Mouse (Mus musculus) midbrain, embryonic 15.5 days (tissue): Measurements from ENCODE around the gene Tob1. TPM values are rescaled to one million over a fixed set of nuclear protein-coding genes. Genes with fewer than 3 reads are reported as not detected.

Experiments
- ATAC-seq: fragments of 200-750 bp; cut with Nextera tagmentation; replicated peaks from 2 replicates; pipeline ENCODE4 v1.8.0; 2017; ENCODE audit warnings: moderate TSS enrichment
- H3K27ac ChIP-seq: fragments of 300-500 bp; sonication (generic); 2 replicates; pipeline ENCODE4 v1.5.1; 2015; ENCODE audit warnings: mild to moderate bottlenecking, inconsistent platforms
- H3K27me3 ChIP-seq: fragments of 300-500 bp; sonication (generic); replicated peaks from 2 replicates; pipeline ENCODE4 v1.6.1; 2015; ENCODE audit warnings: inconsistent platforms
- H3K36me3 ChIP-seq: fragments of 300-500 bp; sonication (generic); replicated peaks from 2 replicates; pipeline ENCODE4 v1.6.1; 2015; ENCODE audit warnings: inconsistent platforms
- H3K4me1 ChIP-seq: fragments of 300-500 bp; sonication (generic); 2 replicates; pipeline ENCODE4 v1.6.1; 2015; ENCODE audit warnings: inconsistent platforms
- H3K4me2 ChIP-seq: fragments of 300-500 bp; sonication (generic); 2 replicates; pipeline ENCODE4 v1.6.1; 2015; ENCODE audit warnings: inconsistent platforms, mild to moderate bottlenecking, moderate library complexity
- H3K4me3 ChIP-seq: fragments of 300-500 bp; sonication (generic); 2 replicates; pipeline ENCODE4 v1.5.1; 2015; ENCODE audit warnings: mild to moderate bottlenecking, inconsistent platforms
- H3K9ac ChIP-seq: fragments of 300-500 bp; sonication (generic); 2 replicates; pipeline ENCODE4 v1.6.1; 2015; ENCODE audit warnings: mild to moderate bottlenecking, inconsistent platforms
- H3K9me3 ChIP-seq: fragments of 300-500 bp; sonication (generic); 2 replicates; pipeline ENCODE4 v1.6.1; 2016; ENCODE audit warnings: inconsistent platforms
- WGBS: fragments of 180-500 bp; shearing (Covaris S2); methylation state at CpG from one replicate; pipeline ENCODE4 v1.1.7; 2015; ENCODE audit warnings: mixed read lengths; 5-methylcytosine and 5-hydroxymethylcytosine counted together
- polyA plus RNA-seq: library from polyadenylated mRNA; unstranded; fragments of >200 nt; fragmentation: Nextera tagmentation; extraction: Ambion mirVana; gene quantifications from 2 replicates; pipeline ENCODE4 v1.2.1, GENCODE M21; 2015

The Tob1 gene
- polyA plus RNA-seq, 1 experiment from 2014 or later, result 27.3 TPM

GRCm38 (mm10) chr11:94179768-94180167, 31.5 kb upstream of the Tob1 start:
- ATAC-seq, result no peak

GRCm38 (mm10) chr11:94180194-94180593, 31.1 kb upstream of the Tob1 start:
- no peak overlapping the region for H3K9ac ChIP-seq
- H3K36me3 ChIP-seq, result no peaks in the 10 kb centered on the region
- 82% methylated on average over 4 of the region's 4 CpGs for WGBS
- no peak overlapping the region for H3K4me3 ChIP-seq
- no peaks in the 10 kb centered on the region for H3K9me3 ChIP-seq
- no peak overlapping the region for H3K4me2 ChIP-seq
- H3K4me1 ChIP-seq, result 0 out of 2 replicates have a peak, but pooled peaks cover 6% of the 10 kb centered on the region
- H3K27me3 ChIP-seq, result no peaks in the 10 kb centered on the region
- H3K27ac ChIP-seq, result no peak overlapping the region
- no peak for ATAC-seq

More at GRCm38 (mm10) chr11:94179768-94180167, 31.5 kb upstream of the Tob1 start:
- no peak overlapping the region for H3K4me2 ChIP-seq
- 0 out of 2 replicates have a peak, but pooled peaks cover 6% of the 10 kb centered on the region for H3K4me1 ChIP-seq
- no peaks in the 10 kb centered on the region for H3K27me3 ChIP-seq
- 26% methylated on average over 1 of the region's 1 CpGs for WGBS
- H3K9ac ChIP-seq, result no peak overlapping the region
- H3K27ac ChIP-seq, result no peak overlapping the region
- no peaks in the 10 kb centered on the region for H3K9me3 ChIP-seq
- no peak overlapping the region for H3K4me3 ChIP-seq
- H3K36me3 ChIP-seq, result no peaks in the 10 kb centered on the region

GRCm38 (mm10) chr11:94181694-94182093, 29.6 kb upstream of the Tob1 start:
- Histone ChIP-seq H3K27ac (no peak overlapping the region), H3K4me3 (no peak overlapping the region), H3K27me3 (no peaks in the 10 kb centered on the region), H3K36me3 (no peaks in the 10 kb centered on the region), H3K9ac (no peak overlapping the region), H3K4me1 (no peaks in the 10 kb centered on the region), H3K9me3 (no peaks in the 10 kb centered on the region), H3K4me2 (no peak overlapping the region)
- no peak for ATAC-seq
- 87% methylated on average over 8 of the region's 8 CpGs for WGBS

DNA sequence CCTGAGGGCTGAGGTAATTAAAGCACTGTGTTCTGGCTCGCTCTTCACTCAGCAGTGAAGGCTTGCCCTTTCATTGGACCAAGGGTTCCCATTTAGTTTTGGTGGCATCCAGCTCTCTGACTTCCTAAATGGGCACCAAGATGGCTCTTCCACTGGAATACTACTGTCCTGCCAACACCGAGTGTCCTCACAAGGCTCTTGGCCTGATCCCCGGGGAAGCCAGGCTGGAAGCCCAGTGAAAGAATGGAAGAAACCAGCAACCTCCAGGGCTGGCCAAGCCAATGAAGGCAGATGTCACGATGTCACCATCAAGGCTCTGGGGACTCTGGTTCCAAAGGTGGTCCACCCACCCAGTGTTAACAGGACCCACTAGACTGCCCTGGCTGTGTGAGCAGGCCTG, 28.5 kb upstream of the Tob1 start:
- H3K4me1 ChIP-seq, result no peaks in the 10 kb centered on the region
- no peak overlapping the region for H3K9ac ChIP-seq
- H3K36me3 ChIP-seq, result no peaks in the 10 kb centered on the region
- H3K27ac ChIP-seq, result no peak overlapping the region
- no peaks in the 10 kb centered on the region for H3K27me3 ChIP-seq
- WGBS, result 96% methylated on average over 4 of the region's 4 CpGs
- H3K9me3 ChIP-seq, result no peaks in the 10 kb centered on the region
- no peak for ATAC-seq
- no peak overlapping the region for H3K4me2 ChIP-seq
- no peak overlapping the region for H3K4me3 ChIP-seq

DNA sequence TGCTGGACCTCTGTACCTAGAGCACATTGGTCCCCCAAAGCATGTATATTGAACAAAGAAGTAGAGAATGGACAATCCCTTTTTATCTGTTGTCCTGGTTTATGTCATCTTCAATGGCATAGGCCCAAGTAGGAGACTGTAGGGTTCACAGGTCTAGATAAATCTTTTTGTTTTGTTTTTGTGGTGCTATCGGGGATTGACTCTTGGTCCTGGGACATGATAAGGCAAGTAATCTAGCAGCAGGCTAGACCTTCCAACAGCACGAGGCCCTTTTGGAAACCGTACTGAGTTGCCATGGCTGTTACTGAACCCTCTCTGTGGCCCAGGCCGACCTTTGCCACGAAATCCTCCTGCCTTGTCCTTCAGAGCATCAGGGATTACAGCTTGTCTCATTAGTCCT, 28.1 kb upstream of the Tob1 start:
- Histone ChIP-seq H3K4me3 (no peak overlapping the region), H3K36me3 (no peaks in the 10 kb centered on the region), H3K4me1 (no peaks in the 10 kb centered on the region), H3K4me2 (no peak overlapping the region), H3K27ac (no peak overlapping the region), H3K9ac (no peak overlapping the region), H3K9me3 (no peaks in the 10 kb centered on the region), H3K27me3 (no peaks in the 10 kb centered on the region)
- no peak for ATAC-seq
- WGBS, result 91% methylated on average over 5 of the region's 5 CpGs

GRCm38 (mm10) chr11:94183671-94184070, 27.6 kb upstream of the Tob1 start:
- H3K27ac ChIP-seq, result no peak overlapping the region
- no peaks in the 10 kb centered on the region for H3K4me1 ChIP-seq
- H3K9me3 ChIP-seq, result no peaks in the 10 kb centered on the region
- no peak overlapping the region for H3K9ac ChIP-seq
- no peak overlapping the region for H3K4me3 ChIP-seq
- 79% methylated on average over 2 of the region's 2 CpGs for WGBS
- H3K4me2 ChIP-seq, result no peak overlapping the region
- H3K27me3 ChIP-seq, result no peaks in the 10 kb centered on the region
- no peaks in the 10 kb centered on the region for H3K36me3 ChIP-seq
- ATAC-seq, result no peak

DNA sequence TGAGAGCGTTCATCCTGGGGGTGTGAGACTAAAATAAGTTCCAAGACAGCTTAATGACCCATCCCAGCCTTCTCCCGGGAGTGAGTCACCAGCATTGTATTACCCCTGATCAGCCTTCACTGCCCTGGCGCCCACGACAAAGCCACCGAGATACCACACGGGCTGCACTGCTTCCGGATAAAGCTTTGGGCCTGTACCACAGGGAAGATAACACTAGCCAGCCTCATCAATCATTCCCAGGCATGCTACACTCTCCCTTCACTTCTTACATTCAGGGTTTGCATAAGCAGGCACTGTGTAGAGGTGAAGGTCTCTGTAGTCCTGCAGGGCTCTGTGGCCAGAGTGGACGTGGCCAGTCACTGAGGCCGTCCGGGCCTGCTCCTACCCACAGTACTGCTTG, 21.7 kb upstream of the Tob1 start:
- Histone ChIP-seq H3K9me3 (no peaks in the 10 kb centered on the region), H3K4me1 (no peaks in the 10 kb centered on the region), H3K4me2 (no peak overlapping the region), H3K36me3 (no peaks in the 10 kb centered on the region), H3K27me3 (no peaks in the 10 kb centered on the region), H3K27ac (no peak overlapping the region), H3K4me3 (no peak overlapping the region), H3K9ac (no peak overlapping the region)
- 75% methylated on average over 10 of the region's 10 CpGs for WGBS
- ATAC-seq, result no peak

DNA sequence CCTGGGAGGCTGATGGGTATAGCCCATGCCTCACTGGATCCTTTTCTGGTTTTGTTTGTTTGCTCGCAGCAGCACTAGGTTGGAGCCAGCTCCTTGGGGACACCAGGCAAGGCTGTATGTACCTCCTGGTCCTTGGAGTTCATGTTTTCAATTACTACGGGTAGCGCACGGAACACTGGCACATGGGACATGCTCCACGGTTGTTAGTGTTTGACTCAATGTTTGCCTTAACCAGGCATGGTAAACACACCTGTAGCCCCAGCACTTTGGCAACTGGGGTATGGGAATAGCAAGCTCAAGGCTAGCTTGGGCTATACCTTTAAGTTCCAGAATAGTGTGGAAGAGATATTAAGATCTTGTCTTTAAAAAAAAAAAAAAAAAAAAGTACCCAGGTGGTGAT, 20.6 kb upstream of the Tob1 start:
- WGBS, result 79% methylated on average over 5 of the region's 5 CpGs
- no peak overlapping the region for H3K9ac ChIP-seq
- H3K4me3 ChIP-seq, result no peak overlapping the region
- no peaks in the 10 kb centered on the region for H3K27me3 ChIP-seq
- ATAC-seq, result no peak
- H3K36me3 ChIP-seq, result no peaks in the 10 kb centered on the region
- H3K27ac ChIP-seq, result no peak overlapping the region
- H3K4me1 ChIP-seq, result no peaks in the 10 kb centered on the region
- no peak overlapping the region for H3K4me2 ChIP-seq
- no peaks in the 10 kb centered on the region for H3K9me3 ChIP-seq

DNA sequence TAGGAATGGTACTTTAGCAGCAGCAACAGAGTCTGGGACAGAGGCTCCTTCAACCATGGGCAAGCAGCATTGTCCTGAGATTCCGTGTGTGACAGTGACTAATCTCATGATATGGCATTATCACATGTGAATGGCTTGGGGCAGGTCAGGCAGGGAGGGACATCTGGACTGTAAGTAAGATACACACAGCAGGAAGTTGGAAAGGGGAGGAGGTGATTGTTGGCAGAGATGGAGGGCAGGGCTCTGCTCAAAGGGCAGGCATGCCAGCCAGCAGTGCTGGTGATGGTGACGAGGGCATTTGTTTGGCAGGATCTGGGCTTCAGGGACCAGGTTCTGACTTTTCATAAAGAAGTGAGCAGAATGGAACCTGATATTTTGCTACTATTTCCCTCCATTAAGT, 18.1 kb upstream of the Tob1 start:
- no peak for ATAC-seq
- no peak overlapping the region for H3K4me2 ChIP-seq
- H3K36me3 ChIP-seq, result no peaks in the 10 kb centered on the region
- no peaks in the 10 kb centered on the region for H3K27me3 ChIP-seq
- H3K4me1 ChIP-seq, result no peaks in the 10 kb centered on the region
- 55% methylated on average over 2 of the region's 2 CpGs for WGBS
- no peak overlapping the region for H3K4me3 ChIP-seq
- H3K9me3 ChIP-seq, result no peaks in the 10 kb centered on the region
- H3K27ac ChIP-seq, result no peak overlapping the region
- H3K9ac ChIP-seq, result no peak overlapping the region

GRCm38 (mm10) chr11:94196311-94196710, 14.9 kb upstream of the Tob1 start:
- Histone ChIP-seq H3K27ac (no peak overlapping the region), H3K36me3 (no peaks in the 10 kb centered on the region), H3K4me1 (no peaks in the 10 kb centered on the region), H3K4me3 (no peak overlapping the region), H3K9ac (no peak overlapping the region), H3K9me3 (no peaks in the 10 kb centered on the region), H3K27me3 (no peaks in the 10 kb centered on the region), H3K4me2 (no peak overlapping the region)
- whole genome bisulfite sequencing, result 87% methylated on average over 3 of the region's 3 CpGs
- ATAC-seq, result no peak

DNA sequence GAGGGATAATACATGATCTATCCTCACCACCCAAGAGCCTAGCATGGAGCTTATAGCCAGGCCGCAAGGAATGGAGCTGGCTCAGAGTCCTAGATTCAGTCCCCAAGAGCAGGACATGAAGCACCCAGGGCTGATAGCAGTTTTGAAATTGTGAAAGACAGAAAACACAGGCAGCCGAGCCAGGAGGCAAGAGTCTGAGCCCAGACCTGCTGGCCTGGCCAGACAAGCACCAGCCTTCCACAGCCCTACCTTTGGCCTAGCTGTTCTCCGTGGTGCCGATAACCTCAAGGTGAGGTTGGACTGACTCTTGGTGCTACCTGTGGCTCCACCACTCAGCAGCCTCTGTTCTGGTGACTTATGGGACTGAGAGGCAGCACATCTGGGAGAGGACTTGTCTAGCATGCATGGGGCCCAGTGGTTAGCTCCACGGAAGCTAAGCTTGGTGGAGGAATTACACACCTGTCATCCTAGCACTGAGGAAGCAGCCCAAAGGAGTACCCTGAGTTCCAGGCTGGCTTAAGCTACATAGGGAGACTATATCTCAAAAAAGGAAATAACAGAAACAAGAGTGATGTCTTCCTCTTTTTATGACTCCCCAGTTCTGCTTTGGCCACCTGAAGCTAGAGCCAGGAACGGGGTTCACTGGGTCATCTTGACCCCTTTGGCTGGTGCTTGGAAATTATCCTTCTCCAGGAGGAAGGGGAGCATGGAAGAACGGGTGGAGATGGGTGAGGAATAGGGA, 12.7 kb upstream of the Tob1 start:
- H3K27me3 ChIP-seq, result no peaks in the 10 kb centered on the region
- 87% methylated on average over 7 of the region's 7 CpGs for WGBS
- H3K9me3 ChIP-seq, result no peaks in the 10 kb centered on the region
- H3K36me3 ChIP-seq, result no peaks in the 10 kb centered on the region
- H3K27ac ChIP-seq, result no peak overlapping the region
- no peak overlapping the region for H3K9ac ChIP-seq
- no peak overlapping the region for H3K4me2 ChIP-seq
- no peaks in the 10 kb centered on the region for H3K4me1 ChIP-seq
- ATAC-seq, result no peak
- H3K4me3 ChIP-seq, result no peak overlapping the region

DNA sequence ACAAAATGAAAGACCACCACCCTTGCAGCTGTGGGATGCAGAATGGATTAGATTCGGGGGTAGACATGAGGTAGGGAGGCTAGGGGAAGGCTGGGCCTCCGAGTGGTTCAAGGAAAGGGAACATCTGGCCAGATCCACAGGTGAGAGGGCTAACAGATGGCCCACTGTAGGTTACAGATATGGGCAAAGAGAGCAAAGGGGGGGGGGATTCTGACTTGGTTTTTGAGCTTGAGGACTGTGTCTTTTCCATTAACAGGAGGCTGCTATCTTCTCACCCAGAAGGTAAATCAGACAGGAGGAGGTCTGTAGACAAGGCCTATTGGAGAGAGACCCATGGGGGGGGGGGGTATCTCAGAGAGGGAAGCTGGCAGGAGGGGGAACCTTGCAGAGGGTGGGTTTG, 11.5 kb upstream of the Tob1 start:
- Histone ChIP-seq H3K9me3 (no peaks in the 10 kb centered on the region), H3K9ac (no peak overlapping the region), H3K27ac (no peak overlapping the region), H3K4me1 (no peaks in the 10 kb centered on the region), H3K27me3 (no peaks in the 10 kb centered on the region), H3K4me2 (no peak overlapping the region), H3K36me3 (no peaks in the 10 kb centered on the region), H3K4me3 (no peak overlapping the region)
- ATAC-seq, result no peak
- 74% methylated on average over 2 of the region's 2 CpGs for WGBS

GRCm38 (mm10) chr11:94200422-94200821, 10.8 kb upstream of the Tob1 start:
- H3K4me3 ChIP-seq, result no peak overlapping the region
- H3K27me3 ChIP-seq, result no peaks in the 10 kb centered on the region
- H3K4me2 ChIP-seq, result no peak overlapping the region
- no peak overlapping the region for H3K27ac ChIP-seq
- no peaks in the 10 kb centered on the region for H3K4me1 ChIP-seq
- WGBS, result 85% methylated on average over 4 of the region's 4 CpGs
- no peak for ATAC-seq
- no peak overlapping the region for H3K9ac ChIP-seq
- H3K36me3 ChIP-seq, result no peaks in the 10 kb centered on the region
- H3K9me3 ChIP-seq, result no peaks in the 10 kb centered on the region
